Mouse (Mus musculus) stomach, embryonic 14.5 days (tissue): ENCODE results near the gene Wasf2. TPM values are rescaled to one million over a fixed set of nuclear protein-coding genes. Genes with fewer than 3 reads are reported as not detected.

Source experiments
- ATAC-seq: fragments of 200-750 bp; cut with Nextera tagmentation; 2 replicates; pipeline ENCODE4 v1.8.0; 2017; ENCODE audit warnings: low read depth, moderate TSS enrichment; ENCODE audit not compliant: insufficient number of reproducible peaks, insufficient read depth, low FRiP score
- H3K27ac ChIP-seq: fragments of 300-500 bp; sonication (generic); 2 replicates; pipeline ENCODE4 v1.5.1; 2014; ENCODE audit warnings: mild to moderate bottlenecking, low read length, moderate library complexity, mixed read lengths
- H3K27me3 ChIP-seq: fragments of 300-500 bp; sonication (generic); 2 replicates; pipeline ENCODE4 v1.6.1; 2014; ENCODE audit warnings: low read length, control low read depth, mixed read lengths; ENCODE audit not compliant: control insufficient read depth, insufficient read depth
- H3K36me3 ChIP-seq: fragments of 300-500 bp; sonication (generic); 2 replicates; pipeline ENCODE4 v1.6.1; 2014; ENCODE audit warnings: mild to moderate bottlenecking, control low read depth, low read length, moderate library complexity, mixed read lengths; ENCODE audit not compliant: control insufficient read depth, insufficient read depth
- H3K4me1 ChIP-seq: fragments of 300-500 bp; sonication (generic); 2 replicates; pipeline ENCODE4 v1.6.1; 2014; ENCODE audit warnings: low read length, control low read depth, mixed read lengths; ENCODE audit not compliant: control insufficient read depth, insufficient read depth
- H3K4me2 ChIP-seq: fragments of 300-500 bp; sonication (generic); replicated peaks from 2 replicates; pipeline ENCODE4 v1.6.1; 2014; ENCODE audit warnings: low read depth, low read length, control low read depth
- H3K4me3 ChIP-seq: fragments of 300-500 bp; sonication (generic); 2 replicates; pipeline ENCODE4 v1.5.1; 2014; ENCODE audit warnings: low read depth, low read length, control low read depth
- H3K9ac ChIP-seq: fragments of 300-500 bp; sonication (generic); replicated peaks from 2 replicates; pipeline ENCODE4 v1.6.1; 2014; ENCODE audit warnings: low read depth, mild to moderate bottlenecking, control low read depth, low read length, moderate library complexity, mixed read lengths
- H3K9me3 ChIP-seq: fragments of 300-500 bp; sonication (generic); 2 replicates; pipeline ENCODE4 v1.6.1; 2016; ENCODE audit warnings: low read depth, low read length, control low read depth; ENCODE audit not compliant: control insufficient read depth
- WGBS: fragments of 180-500 bp; shearing (Covaris S2); extraction: QIAGEN DNeasy Blood & Tissue Kit; methylation state at CpG from one replicate; pipeline ENCODE4 v1.1.7; 2014; 5-methylcytosine and 5-hydroxymethylcytosine counted together
- polyA plus RNA-seq: library from polyadenylated mRNA; unstranded; fragments of >200 nt; fragmentation: Nextera tagmentation; extraction: Ambion mirVana; gene quantifications from 2 replicates; pipeline ENCODE4 v1.2.1, GENCODE M21; 2014

The Wasf2 gene
- polyA plus RNA-seq, 1 experiment from 2014 or later: 120 TPM

GRCm38 (mm10) chr4:133106691-133107090 lies 23.6 kb upstream of the Wasf2 start:
- H3K4me3 ChIP-seq: no peak overlapping the region
- ATAC-seq: no peak
- no peak overlapping the region for H3K9ac ChIP-seq
- no peaks in the 10 kb centered on the region for H3K27me3 ChIP-seq
- H3K4me2 ChIP-seq: no peak overlapping the region
- H3K4me1 ChIP-seq: peaks cover 19% of the 10 kb centered on the region; the same call in 1 of the 2 replicates
- no peak overlapping the region for H3K27ac ChIP-seq
- no peaks in the 10 kb centered on the region for H3K9me3 ChIP-seq
- no peaks in the 10 kb centered on the region; the same call in 1 of the 2 replicates for H3K36me3 ChIP-seq
- 95% methylated on average over 7 of the region's 7 CpGs for WGBS

DNA sequence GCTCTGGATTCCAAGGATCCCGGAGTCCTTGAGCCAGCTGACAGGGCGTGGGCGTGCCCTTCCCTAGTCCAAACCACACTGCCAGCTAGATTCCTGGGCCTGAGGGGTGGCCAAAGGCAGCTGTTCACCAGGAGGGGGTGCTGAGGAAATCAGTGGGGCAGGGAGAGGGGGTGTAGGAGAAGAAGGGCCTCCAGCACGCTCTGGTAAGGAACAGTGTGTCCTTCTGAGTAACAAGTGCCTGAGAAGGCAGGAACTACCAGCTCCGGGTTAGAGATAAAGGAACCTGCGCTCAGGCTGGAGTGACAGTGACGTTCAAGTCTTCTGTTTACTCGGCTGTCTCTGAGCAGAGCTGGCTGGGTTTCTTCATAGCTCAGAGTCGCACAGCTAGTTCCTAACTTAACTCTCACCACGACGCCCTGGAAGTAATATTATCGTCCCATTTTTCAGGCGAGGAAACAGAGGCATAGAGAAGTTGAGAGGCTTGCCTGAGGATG lies 22.5 kb upstream of the Wasf2 start:
- no peak overlapping the region for H3K9ac ChIP-seq
- H3K4me3 ChIP-seq: no peak overlapping the region
- 52% methylated on average over 13 of the region's 13 CpGs for WGBS
- H3K9me3 ChIP-seq: no peaks in the 10 kb centered on the region
- H3K4me2 ChIP-seq: no peak overlapping the region
- H3K27me3 ChIP-seq: no peaks in the 10 kb centered on the region
- peak overlapping the region; percentile 7; the same call in 1 of the 2 replicates for H3K27ac ChIP-seq
- H3K4me1 ChIP-seq: peaks cover 19% of the 10 kb centered on the region; the same call in 1 of the 2 replicates
- no peak for ATAC-seq
- no peaks in the 10 kb centered on the region for H3K36me3 ChIP-seq

DNA sequence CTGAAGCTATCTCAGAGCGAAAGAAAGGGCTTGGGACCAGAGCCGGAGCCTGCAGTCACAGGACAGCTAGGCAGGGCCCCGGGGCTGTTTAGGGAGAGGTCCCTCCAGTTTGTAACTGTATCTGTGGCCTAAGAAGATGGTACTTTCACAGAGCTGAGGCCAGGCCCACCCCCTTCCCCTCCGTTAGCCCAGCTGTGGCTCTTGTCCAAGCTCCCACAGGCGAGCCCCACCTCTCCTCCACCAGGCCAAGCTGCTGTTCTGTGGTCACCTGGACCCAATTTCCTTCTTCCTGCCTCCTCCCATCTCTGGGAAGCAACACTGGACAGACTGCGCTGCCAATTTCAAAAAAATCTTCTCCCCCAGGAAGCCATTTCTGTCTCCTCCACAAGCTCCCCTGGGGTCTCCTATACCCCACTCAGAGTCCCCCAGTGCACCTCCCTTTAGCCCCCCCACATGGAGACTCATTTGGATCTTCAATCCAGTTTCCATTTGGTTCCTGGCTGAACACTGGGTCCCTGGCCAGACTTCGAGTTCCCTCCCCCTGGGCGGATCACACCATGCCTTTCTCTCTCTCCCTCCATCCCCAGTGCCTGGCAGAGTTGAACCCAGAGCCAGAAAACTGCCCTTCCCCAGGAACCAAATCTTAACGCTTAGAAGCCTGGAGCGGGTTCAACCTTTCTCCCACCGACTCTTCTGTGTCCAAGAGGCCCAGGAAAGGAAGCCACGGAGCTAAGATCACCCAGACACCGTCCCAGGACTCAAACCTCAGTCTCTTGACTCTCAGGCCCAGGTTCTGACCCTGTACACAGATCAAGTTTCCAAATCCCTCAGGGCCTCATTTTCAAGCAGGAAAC lies 21.6 kb upstream of the Wasf2 start:
- Histone ChIP-seq H3K4me3 (no peak overlapping the region), H3K9ac (no peak overlapping the region), H3K27ac (no peak overlapping the region; the same call in 1 of the 2 replicates), H3K27me3 (no peaks in the 10 kb centered on the region), H3K9me3 (no peaks in the 10 kb centered on the region), H3K4me1 (peaks cover 19% of the 10 kb centered on the region; the same call in 1 of the 2 replicates), H3K36me3 (no peaks in the 10 kb centered on the region), H3K4me2 (no peak overlapping the region)
- no peak for ATAC-seq
- WGBS: 71% methylated on average over 13 of the region's 13 CpGs

DNA sequence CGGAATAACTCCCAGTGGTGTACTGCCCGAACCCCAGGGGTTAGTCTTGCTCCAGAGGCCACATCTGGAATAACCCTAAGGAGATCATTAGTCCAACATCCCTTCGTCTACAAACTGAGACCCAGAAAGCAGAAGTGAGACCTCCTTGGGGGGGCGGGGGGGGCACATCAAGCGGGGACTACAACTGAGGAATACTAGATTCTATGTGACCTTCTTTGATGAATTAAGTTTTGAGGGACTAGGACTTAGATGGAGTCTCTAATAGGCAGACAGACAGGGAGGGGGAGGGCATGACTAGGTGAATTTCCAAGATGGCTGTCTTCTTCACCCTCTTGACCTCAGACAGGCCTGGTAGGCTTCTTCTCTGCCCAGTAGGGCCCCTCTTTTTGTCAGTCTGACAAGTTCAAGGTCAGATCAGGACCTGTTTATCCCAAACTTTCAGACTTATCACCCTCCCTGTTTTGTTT lies 20.9 kb upstream of the Wasf2 start:
- peaks cover 13% of the 10 kb centered on the region; the same call in 1 of the 2 replicates for H3K4me1 ChIP-seq
- H3K9ac ChIP-seq: no peak overlapping the region
- H3K36me3 ChIP-seq: no peaks in the 10 kb centered on the region
- WGBS: 79% methylated on average over 5 of the region's 5 CpGs
- ATAC-seq: no peak
- H3K4me2 ChIP-seq: no peak overlapping the region
- no peak overlapping the region for H3K27ac ChIP-seq
- no peak overlapping the region for H3K4me3 ChIP-seq
- H3K9me3 ChIP-seq: no peaks in the 10 kb centered on the region
- H3K27me3 ChIP-seq: no peaks in the 10 kb centered on the region

GRCm38 (mm10) chr4:133112175-133112838 lies 18.0 kb upstream of the Wasf2 start:
- no peaks in the 10 kb centered on the region for H3K9me3 ChIP-seq
- no peak overlapping the region for H3K9ac ChIP-seq
- H3K36me3 ChIP-seq: no peaks in the 10 kb centered on the region
- H3K27me3 ChIP-seq: no peaks in the 10 kb centered on the region
- no peak overlapping the region for H3K4me2 ChIP-seq
- no peak for ATAC-seq
- no peak overlapping the region for H3K4me3 ChIP-seq
- 35% methylated on average over 13 of the region's 13 CpGs for WGBS
- H3K4me1 ChIP-seq: peaks cover 24% of the 10 kb centered on the region
- H3K27ac ChIP-seq: no peak overlapping the region; the same call in 1 of the 2 replicates

DNA sequence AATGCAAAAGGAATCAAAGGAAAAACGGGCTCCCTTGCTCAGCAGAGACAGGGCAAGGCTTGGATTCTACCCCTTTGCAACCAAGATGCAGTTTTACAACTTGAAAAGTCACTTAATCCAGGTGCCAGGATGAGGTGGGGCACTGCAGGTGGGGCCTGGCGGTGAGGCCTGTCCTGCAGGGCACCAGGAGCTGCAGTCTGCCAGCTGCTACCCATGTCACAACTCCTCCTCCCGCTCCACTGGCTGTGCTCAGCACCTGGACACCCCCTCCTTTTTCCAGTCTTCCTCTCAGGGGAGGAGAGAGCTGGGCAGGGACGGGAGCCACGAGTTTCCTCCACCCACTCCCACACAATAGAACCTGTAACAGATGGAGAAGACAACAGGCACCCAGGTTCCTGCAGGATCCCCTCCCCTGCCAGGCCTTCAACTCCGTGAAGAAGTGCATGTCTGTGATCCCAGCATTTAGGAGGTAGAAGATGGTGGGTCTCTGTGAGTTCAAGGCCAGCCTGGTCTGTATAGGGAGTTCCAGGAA lies 16.9 kb upstream of the Wasf2 start:
- Histone ChIP-seq H3K4me2 (no peak overlapping the region), H3K27ac (no peak overlapping the region), H3K4me1 (peaks cover 25% of the 10 kb centered on the region), H3K27me3 (no peaks in the 10 kb centered on the region), H3K9ac (no peak overlapping the region), H3K9me3 (no peaks in the 10 kb centered on the region), H3K4me3 (no peak overlapping the region), H3K36me3 (no peaks in the 10 kb centered on the region)
- 57% methylated on average over 6 of the region's 6 CpGs for WGBS
- no peak for ATAC-seq

DNA sequence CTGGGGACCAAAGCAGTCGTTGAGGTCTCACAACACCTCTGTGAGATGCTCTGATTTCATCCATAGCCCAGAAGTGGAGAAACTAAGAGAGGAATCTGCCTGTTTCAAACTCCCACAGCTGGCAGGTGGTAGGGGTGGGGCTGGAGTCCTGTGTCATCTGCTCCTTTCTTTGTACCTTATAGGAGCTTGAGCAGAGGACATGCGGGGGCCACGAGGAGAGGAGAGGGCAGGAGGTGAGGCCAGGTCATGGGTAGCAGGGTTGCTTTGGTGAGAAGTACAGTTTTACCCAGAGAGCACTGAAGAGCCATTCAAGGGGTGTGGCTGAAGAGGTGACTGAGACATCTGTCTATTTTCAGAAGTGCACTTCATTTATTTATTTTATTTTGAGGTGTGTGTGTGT lies 15.5 kb upstream of the Wasf2 start:
- Histone ChIP-seq H3K4me2 (no peak overlapping the region), H3K4me1 (peaks cover 22% of the 10 kb centered on the region)
- WGBS: 77% methylated on average over 3 of the region's 3 CpGs

DNA sequence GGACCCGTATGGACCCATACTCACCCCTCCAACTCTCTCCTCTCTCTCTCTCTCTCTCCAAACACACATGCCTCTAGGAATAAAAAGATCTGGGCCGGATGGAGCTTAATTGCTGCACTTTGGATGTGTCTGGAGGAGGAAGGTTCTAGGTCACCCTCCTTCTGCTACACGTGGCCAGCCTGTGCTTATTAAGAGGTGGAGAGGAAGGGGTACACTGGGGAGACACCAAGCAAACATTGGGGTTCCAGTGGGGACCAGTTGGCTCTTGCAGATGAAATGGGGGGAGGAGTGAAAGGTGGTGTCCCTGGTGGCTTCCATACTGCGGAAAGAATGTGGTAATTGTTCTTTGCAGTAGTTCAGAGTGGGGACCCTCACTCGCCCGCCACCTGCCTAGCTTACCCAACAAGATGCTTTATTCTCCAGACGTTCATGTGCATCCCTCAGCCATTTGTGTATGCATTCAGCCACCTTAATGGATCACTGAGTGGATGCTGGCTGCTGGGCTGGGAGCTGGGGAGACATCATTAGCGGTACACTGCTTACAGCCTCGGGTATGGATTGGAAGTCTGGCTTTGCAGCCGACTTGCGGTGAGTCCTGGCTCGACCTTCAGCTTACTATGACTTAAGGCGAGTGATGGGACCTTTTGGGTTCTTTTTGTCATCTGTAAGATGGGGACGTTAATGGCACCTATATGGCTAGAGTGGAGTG lies 14.4 kb upstream of the Wasf2 start:
- H3K36me3 ChIP-seq: no peaks in the 10 kb centered on the region
- H3K27me3 ChIP-seq: no peaks in the 10 kb centered on the region
- H3K9me3 ChIP-seq: no peaks in the 10 kb centered on the region
- no peak overlapping the region for H3K4me2 ChIP-seq
- WGBS: 61% methylated on average over 14 of the region's 14 CpGs
- peak overlapping the region; percentile 96; the same call in 1 of the 2 replicates for H3K27ac ChIP-seq
- peaks cover 22% of the 10 kb centered on the region for H3K4me1 ChIP-seq
- no peak for ATAC-seq
- no peak overlapping the region for H3K4me3 ChIP-seq
- no peak overlapping the region for H3K9ac ChIP-seq

More for the DNA sequence above, 15.5 kb upstream of the Wasf2 start:
- no peak overlapping the region for H3K27ac ChIP-seq
- no peak overlapping the region for H3K4me3 ChIP-seq
- H3K36me3 ChIP-seq: no peaks in the 10 kb centered on the region
- no peaks in the 10 kb centered on the region for H3K27me3 ChIP-seq
- H3K9ac ChIP-seq: no peak overlapping the region
- no peak for ATAC-seq
- no peaks in the 10 kb centered on the region for H3K9me3 ChIP-seq
